Mouse (Mus musculus) neural tube, embryonic 10.5 days (tissue): ENCODE measurements around the gene Ints1.
A peak's percentile ranks its signal among the peaks of the same experiment; 100 is the strongest.

ENCODE experiments used
- DNase-seq: peaks from one replicate; pipeline ENCODE4 v3.0.0-alpha.2; 2017; ENCODE audit warnings: low spot score; ENCODE audit errors: extremely low spot score

Ints1 gene

DNA sequence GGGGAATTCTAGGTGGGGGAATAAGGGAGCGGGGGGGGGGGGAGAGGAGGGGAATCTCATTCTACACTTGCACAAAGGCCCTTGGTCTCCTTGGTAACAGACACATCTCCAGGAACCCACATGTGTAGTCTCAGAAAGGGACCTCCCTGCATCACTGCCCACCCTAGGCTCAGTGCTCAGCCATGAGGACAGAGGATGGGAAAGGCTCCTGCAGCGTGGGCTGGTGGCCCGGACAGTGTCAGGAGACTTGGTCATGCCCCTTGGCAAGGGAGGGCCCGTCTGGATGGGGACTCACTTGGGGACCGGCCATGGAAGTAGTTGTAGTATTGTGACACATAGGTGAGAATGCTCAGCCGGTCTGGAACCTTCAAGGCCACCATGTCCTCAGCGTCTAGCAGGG is 56.5 kb downstream of the Ints1 start:
- no peak for DNase-seq

GRCm38 (mm10) chr5:139718540-139718939 is 56.9 kb downstream of the Ints1 start:
- DNase-seq = no peak

GRCm38 (mm10) chr5:139717723-139718122 is 57.8 kb downstream of the Ints1 start:
- peak; percentile 68 for DNase-seq

- DNase-seq = no peak
Measured at GRCm38 (mm10) chr5:139706496-139706895, 69.0 kb downstream of the Ints1 start.

DNA sequence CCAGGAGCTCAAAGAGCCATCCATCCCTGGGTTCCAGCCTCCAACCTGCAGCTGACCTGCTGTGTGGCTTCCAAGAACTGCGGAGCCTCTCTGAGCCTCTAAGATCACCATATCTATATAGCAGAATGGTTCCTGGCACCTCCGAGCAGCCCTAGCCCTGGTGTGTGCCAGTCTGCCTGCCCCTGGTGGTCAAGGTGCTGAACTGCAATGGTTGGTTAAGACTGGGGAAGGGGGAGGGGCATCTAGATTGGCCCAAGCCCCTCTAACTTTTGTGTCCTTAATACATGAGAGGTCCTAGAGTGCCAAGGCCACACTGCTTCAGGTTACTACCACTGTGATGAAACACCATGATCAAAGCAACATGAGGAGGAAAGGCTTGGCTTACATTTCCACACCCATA is 72.6 kb downstream of the Ints1 start:
- DNase-seq = no peak

DNA sequence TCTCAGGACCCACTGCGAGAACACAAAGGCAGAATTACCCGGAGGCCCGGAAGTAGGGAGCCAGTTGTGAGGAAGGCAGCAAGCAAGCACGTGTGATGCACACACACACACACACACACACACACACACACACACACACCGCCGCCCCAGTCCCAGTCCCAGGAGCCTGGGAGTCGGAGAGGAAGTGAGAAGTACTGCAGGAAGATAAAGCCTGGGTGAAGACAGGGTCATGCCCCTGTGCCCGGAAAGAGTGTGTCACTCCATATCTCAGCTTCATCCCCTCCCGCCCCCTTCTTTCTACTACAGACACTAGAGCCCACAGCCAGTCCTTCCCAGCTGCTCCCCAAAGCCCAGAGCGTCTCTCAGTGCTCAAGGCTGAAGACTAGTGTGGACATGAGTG is 73.2 kb downstream of the Ints1 start:
- no peak for DNase-seq
